Mouse (Mus musculus) MEL (cell line): Measurements from ENCODE around the gene Fam129a. TPM values are rescaled to one million over a fixed set of nuclear protein-coding genes. Genes with fewer than 3 reads are reported as not detected.

Experiments
- DNase-seq: peaks from one replicate; pipeline ENCODE4 v3.0.0; 2011; ENCODE audit warnings: low read depth, low spot score
- H3K27ac ChIP-seq: 2 replicates; pipeline ENCODE4 v1.5.1; 2012; ENCODE audit warnings: low read depth, mild to moderate bottlenecking, control low read depth, low read length, moderate library complexity; ENCODE audit not compliant: control insufficient read depth
- H3K27me3 ChIP-seq, 2 experiments: fragments of 150-350 bp in 1 of 2; sonication (generic) in 1 of 2; 2 replicates each; pipeline ENCODE4 v1.6.1; 2012; ENCODE audit warnings: low read length in 2 of 2, mild to moderate bottlenecking in 2 of 2, improper control_type of control experiment in 1 of 2, moderate library complexity in 1 of 2; ENCODE audit not compliant: insufficient read depth in 2 of 2, control insufficient read depth in 1 of 2
- H3K36me3 ChIP-seq, 2 experiments: 2 replicates each; pipeline ENCODE4 v1.6.1; 2012 to 2014; ENCODE audit warnings: low read length in 2 of 2, improper control_type of control experiment in 1 of 2, inconsistent platforms in 1 of 2, mild to moderate bottlenecking in 1 of 2; ENCODE audit not compliant: insufficient read depth in 2 of 2, control insufficient read depth in 1 of 2
- H3K4me1 ChIP-seq, 2 experiments: fragments of 150-350 bp in 1 of 2; sonication (generic) in 1 of 2; 2 replicates each; pipeline ENCODE4 v1.6.1; 2012; ENCODE audit warnings: low read length in 2 of 2, improper control_type of control experiment in 1 of 2, mild to moderate bottlenecking in 1 of 2; ENCODE audit not compliant: insufficient read depth in 2 of 2, control insufficient read depth in 1 of 2
- H3K4me3 ChIP-seq, 2 experiments: fragments of 150-350 bp in 1 of 2; sonication (generic) in 1 of 2; 2 replicates each; pipeline ENCODE4 v1.5.1; 2012; ENCODE audit warnings: low read depth in 2 of 2, low read length in 2 of 2, mild to moderate bottlenecking in 2 of 2, moderate library complexity in 2 of 2, control low read depth in 1 of 2, improper control_type of control experiment in 1 of 2; ENCODE audit not compliant: control insufficient read depth in 1 of 2, insufficient read depth in 1 of 2
- H3K79me2 ChIP-seq: 2 replicates; pipeline ENCODE4 v1.6.1; 2012; ENCODE audit warnings: mild to moderate bottlenecking, low read length, moderate library complexity; ENCODE audit not compliant: control insufficient read depth, poor library complexity, insufficient read depth
- H3K9ac ChIP-seq: 2 replicates; pipeline ENCODE4 v1.6.1; 2012; ENCODE audit warnings: low read depth, mild to moderate bottlenecking, control low read depth, low read length, moderate library complexity; ENCODE audit not compliant: control insufficient read depth, poor library complexity, severe bottlenecking
- H3K9me3 ChIP-seq: fragments of 150-350 bp; sonication (generic); replicated peaks from 2 replicates; pipeline ENCODE4 v1.6.1; 2012; ENCODE audit warnings: mild to moderate bottlenecking, low read length, improper control_type of control experiment, moderate library complexity; ENCODE audit not compliant: insufficient read depth
- CHD2 ChIP-seq: IDR thresholded peaks from 2 replicates; pipeline ENCODE4 v1.6.1; 2011; ENCODE audit warnings: low read length, improper control_type of control experiment
- CTCF ChIP-seq, 3 experiments: IDR thresholded peaks in 2 of 3; conservative IDR thresholded peaks in 1 of 3; 2 replicates each; pipeline ENCODE4 v1.5.1; 2011 to 2012; ENCODE audit warnings: low read length in 3 of 3, low read depth in 2 of 3, mild to moderate bottlenecking in 2 of 3, improper control_type of control experiment in 1 of 3, inconsistent platforms in 1 of 3, mixed read lengths in 1 of 3, moderate library complexity in 1 of 3; ENCODE audit not compliant: control insufficient read depth in 1 of 3, insufficient read depth in 1 of 3, poor library complexity in 1 of 3, severe bottlenecking in 1 of 3
- E2F4 ChIP-seq: IDR thresholded peaks from 2 replicates; pipeline ENCODE4 v1.6.1; 2011; ENCODE audit warnings: low read depth, low read length, improper control_type of control experiment, borderline replicate concordance
- ELF1 ChIP-seq: IDR thresholded peaks from 2 replicates; pipeline ENCODE4 v1.6.1; 2014; ENCODE audit warnings: low read depth, mild to moderate bottlenecking, inconsistent platforms, low read length, improper control_type of control experiment, moderate library complexity
- EP300 ChIP-seq, 2 experiments: IDR thresholded peaks; 2 replicates each; pipeline ENCODE4 v1.6.1; 2011; ENCODE audit warnings: improper control_type of control experiment in 2 of 2, low read length in 2 of 2, low read depth in 1 of 2, mild to moderate bottlenecking in 1 of 2
- ETS1 ChIP-seq: IDR thresholded peaks from 2 replicates; pipeline ENCODE4 v1.6.1; 2012; ENCODE audit warnings: low read depth, mild to moderate bottlenecking, inconsistent platforms, low read length, improper control_type of control experiment, moderate library complexity
- GATA1 ChIP-seq: IDR thresholded peaks from 2 replicates; pipeline ENCODE4 v1.6.1; 2011; ENCODE audit warnings: low read depth, low read length, improper control_type of control experiment
- JUND ChIP-seq: IDR thresholded peaks from 2 replicates; pipeline ENCODE4 v1.6.1; 2011; ENCODE audit warnings: low read depth, mild to moderate bottlenecking, improper control_type of control experiment, low read length
- MAFK ChIP-seq: IDR thresholded peaks from 2 replicates; pipeline ENCODE4 v1.6.1; 2011; ENCODE audit warnings: low read depth, mild to moderate bottlenecking, low read length, improper control_type of control experiment, borderline replicate concordance
- MEF2A ChIP-seq: IDR thresholded peaks from 2 replicates; pipeline ENCODE4 v1.6.1; 2014; ENCODE audit warnings: low read depth, mild to moderate bottlenecking, inconsistent platforms, low read length, improper control_type of control experiment; ENCODE audit not compliant: poor library complexity, insufficient replicate concordance, severe bottlenecking; ENCODE audit errors: extremely low read depth
- MXI1 ChIP-seq: IDR thresholded peaks from 2 replicates; pipeline ENCODE4 v1.6.1; 2011; ENCODE audit warnings: mild to moderate bottlenecking, low read depth, low read length, improper control_type of control experiment
- MYB ChIP-seq: IDR thresholded peaks from 2 replicates; pipeline ENCODE4 v1.6.1; 2011; ENCODE audit warnings: mild to moderate bottlenecking, low read depth, low read length, improper control_type of control experiment
- NELFE ChIP-seq: IDR thresholded peaks from 2 replicates; pipeline ENCODE4 v1.6.1; 2011; ENCODE audit warnings: low read depth, low read length, improper control_type of control experiment
- POLR2AphosphoS5 ChIP-seq: IDR thresholded peaks from 2 replicates; pipeline ENCODE4 v1.6.1; 2012; ENCODE audit warnings: low read depth, borderline replicate concordance, mild to moderate bottlenecking, inconsistent platforms, low read length, moderate library complexity, mixed read lengths
- RAD21 ChIP-seq: IDR thresholded peaks from 2 replicates; pipeline ENCODE4 v1.6.1; 2011; ENCODE audit warnings: mild to moderate bottlenecking, low read depth, low read length, improper control_type of control experiment
- SIN3A ChIP-seq: IDR thresholded peaks from 2 replicates; pipeline ENCODE4 v1.6.1; 2012; ENCODE audit warnings: low read length, improper control_type of control experiment, inconsistent platforms
- SMC3 ChIP-seq: IDR thresholded peaks from 2 replicates; pipeline ENCODE4 v1.6.1; 2011; ENCODE audit warnings: low read depth, low read length, improper control_type of control experiment
- TAL1 ChIP-seq: IDR thresholded peaks from 2 replicates; pipeline ENCODE4 v1.6.1; 2012; ENCODE audit warnings: mild to moderate bottlenecking, inconsistent platforms, low read length, moderate library complexity, mixed read lengths
- TCF12 ChIP-seq: IDR thresholded peaks from 2 replicates; pipeline ENCODE4 v1.6.1; 2014; ENCODE audit warnings: low read depth, mild to moderate bottlenecking, inconsistent platforms, low read length, improper control_type of control experiment, moderate library complexity
- USF2 ChIP-seq, 2 experiments: IDR thresholded peaks; 2 replicates each; pipeline ENCODE4 v1.6.1; 2011 to 2012; ENCODE audit warnings: improper control_type of control experiment in 2 of 2, low read length in 2 of 2, borderline replicate concordance in 1 of 2, inconsistent platforms in 1 of 2, low read depth in 1 of 2, mild to moderate bottlenecking in 1 of 2; ENCODE audit not compliant: insufficient read depth in 1 of 2
- ZC3H11A ChIP-seq: IDR thresholded peaks from 2 replicates; pipeline ENCODE4 v1.6.1; 2012; ENCODE audit warnings: low read depth, mild to moderate bottlenecking, inconsistent platforms, low read length, improper control_type of control experiment
- ZKSCAN1 ChIP-seq: IDR thresholded peaks from 2 replicates; pipeline ENCODE4 v1.6.1; 2012; ENCODE audit warnings: low read depth, mild to moderate bottlenecking, inconsistent platforms, low read length, improper control_type of control experiment, moderate library complexity
- ZMIZ1 ChIP-seq: IDR thresholded peaks from 2 replicates; pipeline ENCODE4 v1.6.1; 2012; ENCODE audit warnings: low read depth, mild to moderate bottlenecking, inconsistent platforms, low read length, improper control_type of control experiment, moderate library complexity
- polyA plus RNA-seq, 2 experiments: library from polyadenylated mRNA; stranded (reverse) in 1 of 2; unstranded in 1 of 2; fragments of >175 nt in 1 of 2; fragments of >200 nt in 1 of 2; gene quantifications; 2 replicates each; pipeline versions ENCODE4 v1.2.1 to v1.2.4; 2012; ENCODE audit warnings: low replicate concordance in 2 of 2, low read depth in 1 of 2; ENCODE audit not compliant: insufficient read length in 2 of 2, insufficient read depth in 1 of 2, missing spikeins in 1 of 2
- total RNA-seq: library from RNA; depleted of rRNA; stranded (reverse); fragments of 300-350 nt; gene quantifications from 2 replicates; pipeline ENCODE4 v1.2.3, GENCODE M21; 2012

The Fam129a gene
- total and polyA plus RNA-seq, 3 experiments = 3.1 to 67.5 (median 8.8) TPM

- peaks cover 11 to 23% of the 10 kb centered on the region in 2 experiments for H3K4me1 ChIP-seq
- no peaks in the 10 kb centered on the region for H3K27me3 ChIP-seq
- no peaks in the 10 kb centered on the region for H3K79me2 ChIP-seq
- no peak overlapping the region for H3K9ac ChIP-seq
- H3K9me3 ChIP-seq = no peaks in the 10 kb centered on the region
- no peak overlapping the region for H3K4me3 ChIP-seq
- TF ChIP-seq ETS1 (0 out of 2 replicates have a peak, but pooled peaks have one; percentile 19), EP300 (IDR thresholded peaks at IDR 0.05; ENCODE audit: low read depth in 1 of 2, low read length in 2 of 2) (peak; percentile 25 to 42; a peak in 2 of 4 replicates), GATA1 (peak; percentile 31; the same call in 1 of the 2 replicates), TAL1 (peak; percentile 37), TCF12 (peak; percentile 41; the same call in 1 of the 2 replicates), MYB (no peak), ZMIZ1 (no peak)
- TF ChIP-seq, all 39 proteins: peak for 5
- peaks cover 0 to 28% of the 10 kb centered on the region in 2 experiments; a peak in 3 of 4 replicates for H3K36me3 ChIP-seq
- no peak overlapping the region for H3K27ac ChIP-seq
- peak; percentile 41 for DNase-seq
Measured at GRCm38 (mm10) chr1:151624442-151625226, 53.6 kb downstream of the Fam129a start.

GRCm38 (mm10) chr1:151625260-151625659, 54.3 kb downstream of the Fam129a start:
- H3K4me1 ChIP-seq = peaks cover 11 to 22% of the 10 kb centered on the region in 2 experiments

More at GRCm38 (mm10) chr1:151625260-151625659, 54.3 kb downstream of the Fam129a start:
- no peak for DNase-seq
- H3K36me3 ChIP-seq = peaks cover 0 to 27% of the 10 kb centered on the region in 2 experiments; a peak in 3 of 4 replicates
- no peak overlapping the region for H3K27ac ChIP-seq
- no peak for TF ChIP-seq SMC3
- TF ChIP-seq MXI1 = no peak
- TF ChIP-seq ELF1 = no peak
- TF ChIP-seq GATA1 = no peak
- TF ChIP-seq USF2 (IDR thresholded peaks at IDR 0.05; ENCODE audit: borderline replicate concordance in 1 of 2, insufficient read depth in 1 of 2, low read depth in 1 of 2, low read length in 2 of 2) = no peak
- no peak for TF ChIP-seq ZC3H11A
- no peak for TF ChIP-seq RAD21
- no peak for TF ChIP-seq CHD2
- TF ChIP-seq POLR2AphosphoS5 = no peak
- TF ChIP-seq CTCF (IDR thresholded peaks at IDR 0.05 in 2 of 3, conservative IDR thresholded peaks at IDR 0.05 in 1 of 3; ENCODE audit: control insufficient read depth in 1 of 3, insufficient read depth in 1 of 3, low read depth in 2 of 3, low read length in 3 of 3, poor library complexity in 1 of 3, severe bottlenecking in 1 of 3) = no peak
- no peak for TF ChIP-seq MEF2A
- TF ChIP-seq JUND = no peak
- TF ChIP-seq MAFK = no peak
- TF ChIP-seq NELFE = no peak
- no peak for TF ChIP-seq SIN3A
- no peak for TF ChIP-seq ETS1
- TF ChIP-seq E2F4 = no peak
- TF ChIP-seq ZKSCAN1 = no peak
- H3K4me3 ChIP-seq = no peak overlapping the region
- H3K27me3 ChIP-seq = no peaks in the 10 kb centered on the region
- H3K9me3 ChIP-seq = no peaks in the 10 kb centered on the region
- no peak overlapping the region for H3K9ac ChIP-seq
- H3K79me2 ChIP-seq = no peaks in the 10 kb centered on the region
